Mouse (Mus musculus) adrenal gland, adult 18-20 months (tissue): Measurements from ENCODE around the gene Zic5. TPM values are rescaled to one million over a fixed set of nuclear protein-coding genes. Genes with fewer than 3 reads are reported as not detected.

Experiments
- DNase-seq, 2 experiments: peaks; one replicate each; pipeline ENCODE4 v3.0.0; 2021 to 2022; ENCODE audit warnings: low spot score in 2 of 2
- total RNA-seq, 2 experiments: library from RNA; stranded (reverse); gene quantifications; 1 replicate in 1 of 2; 2 replicates in 1 of 2; pipeline ENCODE4 v1.2.3; 2021

The Zic5 gene
- total RNA-seq, 2 experiments from 2014 or later: not detected

GRCm38 (mm10) chr14:122436850-122437249, 28.6 kb downstream of the Zic5 start:
- DNase-seq: no peak

GRCm38 (mm10) chr14:122434039-122434438, 31.4 kb downstream of the Zic5 start:
- DNase-seq: no peak

- no peak for DNase-seq
Measured at GRCm38 (mm10) chr14:122432558-122432957, 32.9 kb downstream of the Zic5 start.

- no peak for DNase-seq
Measured at GRCm38 (mm10) chr14:122427654-122428053, 37.8 kb downstream of the Zic5 start.

GRCm38 (mm10) chr14:122427204-122427560, 38.3 kb downstream of the Zic5 start:
- DNase-seq: no peak

GRCm38 (mm10) chr14:122426529-122427203, 38.8 kb downstream of the Zic5 start:
- no peak for DNase-seq

- DNase-seq: no peak
Measured at GRCm38 (mm10) chr14:122424441-122424840, 41.0 kb downstream of the Zic5 start.

- no peak for DNase-seq
Measured at GRCm38 (mm10) chr14:122416166-122416771, 49.2 kb downstream of the Zic5 start.

- no peak for DNase-seq
Measured at GRCm38 (mm10) chr14:122414786-122415185, 50.7 kb downstream of the Zic5 start.

GRCm38 (mm10) chr14:122413542-122413928, 51.9 kb downstream of the Zic5 start:
- no peak for DNase-seq

GRCm38 (mm10) chr14:122412841-122413541, 52.5 kb downstream of the Zic5 start:
- DNase-seq: no peak

Other genes starting within 250 kb of the Zic5 start
- gene Gm5089, start 14.6 kb downstream of the Zic5 start, total RNA-seq: not detected
- gene Zic2, start 9.8 kb upstream of the Zic5 start, total RNA-seq: not detected
- gene Gm10837, start 24.9 kb upstream of the Zic5 start, total RNA-seq: not detected
- 100 to 1,000 TPM; 157 to 179 TPM for gene Pcca, start 68.6 kb upstream of the Zic5 start, total RNA-seq